30 mouse cellular contexts compared by ENCODE assay signal in the genomic region with DNA sequence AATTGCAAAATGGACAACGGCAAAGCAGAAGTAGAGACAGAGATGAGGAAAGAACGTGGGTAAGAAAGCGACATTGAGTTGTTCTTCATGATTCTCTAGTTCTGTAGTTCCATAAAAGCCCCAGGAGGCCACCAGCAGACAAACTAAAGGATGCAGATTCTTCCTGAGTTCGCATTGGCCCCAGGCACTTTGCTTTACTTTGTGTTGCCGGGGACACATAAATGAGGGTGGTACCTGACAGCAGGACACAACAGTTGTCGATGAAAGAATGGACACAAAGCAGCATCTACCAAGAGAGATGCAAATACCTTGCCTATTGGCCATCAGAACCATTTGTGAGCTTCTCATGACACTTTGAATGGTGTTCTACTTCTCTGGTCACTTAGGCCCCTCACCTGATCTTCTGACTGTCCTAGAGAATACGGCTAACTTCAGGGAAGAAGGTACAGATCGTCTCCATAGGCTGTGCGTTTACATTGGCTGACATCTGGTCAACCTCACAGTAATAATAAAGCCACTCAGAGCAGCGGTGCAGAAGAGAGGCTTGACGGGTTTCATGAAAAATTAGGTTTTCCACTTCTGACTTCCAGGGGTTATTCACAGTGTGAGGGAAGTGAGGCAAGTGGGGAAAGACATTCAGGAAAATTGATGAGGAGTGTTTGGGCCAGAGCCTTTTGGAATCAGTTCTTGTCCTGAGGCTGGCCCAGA. TPM values are rescaled to one million over a fixed set of nuclear protein-coding genes. Genes with fewer than 3 reads are reported as not detected.
DNase-seq lines count a peak whose midpoint lies in the region; ATAC-seq and TF ChIP-seq lines count a peak whose summit lies in the region.
"Had no signal": no experiment of that assay in that cellular context is flagged by ENCODE, and none has a peak within 500 bp of the region (broad histone marks: within the 10 kb centered on the region; RNA-seq: fewer than 3 reads in every experiment).

No protein-coding gene starts in this region.

- H3K9me3 ChIP-seq in intestine, embryonic 14.5 days (ENCODE audit: control insufficient read depth, low read length) = no peaks in the 10 kb centered on the region
- H3K9me3 ChIP-seq in intestine, postnatal 0 days (ENCODE audit: control insufficient read depth) = no peaks in the 10 kb centered on the region
- no peaks in the 10 kb centered on the region for H3K9me3 ChIP-seq in limb, embryonic 14.5 days (ENCODE audit: control insufficient read depth, low read length)
- no peaks in the 10 kb centered on the region for H3K9me3 ChIP-seq in limb, embryonic 10.5 days (replicated peaks)
- H3K9me3 ChIP-seq in midbrain, embryonic 11.5 days (ENCODE audit: control insufficient read depth, low read length) = no peaks in the 10 kb centered on the region
- no peaks in the 10 kb centered on the region for H3K9me3 ChIP-seq in midbrain, postnatal 0 days (ENCODE audit: low read length)
- H3K9me3 ChIP-seq in stomach, embryonic 16.5 days (replicated peaks; ENCODE audit: control insufficient read depth, low read length) = no peaks in the 10 kb centered on the region
- H3K9me3 ChIP-seq: embryonic facial prominence, embryonic 13.5 days; forebrain, embryonic 12.5 days; hindbrain, embryonic 12.5 days; liver, embryonic 15.5 days; midbrain, embryonic 13.5 days had no signal

- no peak overlapping the region for H3K4me3 ChIP-seq in intestine, embryonic 14.5 days (ENCODE audit: low read depth, low read length)
- H3K4me3 ChIP-seq in intestine, postnatal 0 days (ENCODE audit: low read depth, low read length) = no peak overlapping the region
- H3K4me3 ChIP-seq in limb, embryonic 14.5 days (replicated peaks; ENCODE audit: low read length) = no peak overlapping the region
- H3K4me3 ChIP-seq in limb, embryonic 10.5 days = no peak overlapping the region
- no peak overlapping the region for H3K4me3 ChIP-seq in midbrain, embryonic 11.5 days (ENCODE audit: low read depth, low read length)
- no peak overlapping the region for H3K4me3 ChIP-seq in midbrain, postnatal 0 days (ENCODE audit: low read depth, low read length)
- no peak overlapping the region for H3K4me3 ChIP-seq in stomach, embryonic 16.5 days (replicated peaks; ENCODE audit: low read length)
- H3K4me3 ChIP-seq: embryonic facial prominence, embryonic 13.5 days; erythroblast, embryonic 14.5 days; forebrain, embryonic 12.5 days; hindbrain, embryonic 12.5 days; liver, embryonic 15.5 days; megakaryocyte, embryonic 14.5 days; midbrain, embryonic 13.5 days had no signal

- no peak for TF ChIP-seq POLR2A in limb, embryonic 14.5 days (IDR thresholded peaks at IDR 0.05; ENCODE audit: borderline replicate concordance, extremely low read depth, insufficient read depth, insufficient read length)

- no peak overlapping the region for H3K4me2 ChIP-seq in intestine, embryonic 14.5 days (ENCODE audit: low read length)
- no peak overlapping the region for H3K4me2 ChIP-seq in intestine, postnatal 0 days (replicated peaks; ENCODE audit: low read depth)
- H3K4me2 ChIP-seq in limb, embryonic 14.5 days (replicated peaks; ENCODE audit: low read depth, low read length, severe bottlenecking) = no peak overlapping the region
- no peak overlapping the region for H3K4me2 ChIP-seq in midbrain, embryonic 11.5 days
- H3K4me2 ChIP-seq in midbrain, postnatal 0 days (ENCODE audit: low read depth, low read length, poor library complexity, severe bottlenecking) = no peak overlapping the region
- H3K4me2 ChIP-seq in stomach, embryonic 16.5 days (ENCODE audit: low read depth, low read length) = no peak overlapping the region
- H3K4me2 ChIP-seq: embryonic facial prominence, embryonic 13.5 days; forebrain, embryonic 12.5 days; heart, embryonic 11.5 days; hindbrain, embryonic 12.5 days; liver, embryonic 15.5 days; midbrain, embryonic 13.5 days had no signal

- peaks cover 8% of the 10 kb centered on the region; the same call in 1 of the 2 replicates for H3K4me1 ChIP-seq in intestine, embryonic 14.5 days (replicated peaks; ENCODE audit: control insufficient read depth, insufficient read depth, low read length)
- no peaks in the 10 kb centered on the region for H3K4me1 ChIP-seq in intestine, postnatal 0 days (replicated peaks; ENCODE audit: control insufficient read depth, insufficient read depth, low read length)
- peaks cover 6% of the 10 kb centered on the region for H3K4me1 ChIP-seq in limb, embryonic 14.5 days (ENCODE audit: control insufficient read depth, insufficient read depth, low read length)
- peaks cover 6% of the 10 kb centered on the region; the same call in 1 of the 2 replicates for H3K4me1 ChIP-seq in limb, embryonic 10.5 days
- H3K4me1 ChIP-seq in midbrain, embryonic 11.5 days (ENCODE audit: control insufficient read depth, insufficient read depth, low read length) = no peaks in the 10 kb centered on the region
- no peaks in the 10 kb centered on the region for H3K4me1 ChIP-seq in midbrain, postnatal 0 days (ENCODE audit: insufficient read depth, low read length)
- H3K4me1 ChIP-seq in stomach, embryonic 16.5 days (ENCODE audit: control insufficient read depth, insufficient read depth, low read length) = peaks cover 11% of the 10 kb centered on the region
- H3K4me1 ChIP-seq: embryonic facial prominence, embryonic 13.5 days; forebrain, embryonic 12.5 days; hindbrain, embryonic 12.5 days; liver, embryonic 15.5 days; megakaryocyte, embryonic 14.5 days; midbrain, embryonic 13.5 days had no signal

- WGBS in intestine, embryonic 14.5 days = 60% methylated on average over 11 of the region's 11 CpGs
- WGBS in intestine, postnatal 0 days = 80% methylated on average over 11 of the region's 11 CpGs
- WGBS in limb, embryonic 14.5 days = 72% methylated on average over 11 of the region's 11 CpGs
- 82% methylated on average over 11 of the region's 11 CpGs for WGBS in limb, embryonic 10.5 days
- 93% methylated on average over 11 of the region's 11 CpGs for WGBS in midbrain, embryonic 11.5 days
- 91% methylated on average over 11 of the region's 11 CpGs for WGBS in midbrain, postnatal 0 days
- 65% methylated on average over 11 of the region's 11 CpGs for WGBS in stomach, embryonic 16.5 days

- DNase-seq in intestine, embryonic 14.5 days (ENCODE audit: low spot score) = no peak
- no peak for DNase-seq in limb, embryonic 14.5 days (ENCODE audit: low spot score)
- DNase-seq in limb, embryonic 10.5 days (ENCODE audit: low spot score) = no peak
- peak; percentile 81 for DNase-seq in midbrain, embryonic 11.5 days (ENCODE audit: low spot score, missing footprints)
- DNase-seq in midbrain, postnatal 0 days (ENCODE audit: low spot score) = no peak
- no peak for DNase-seq in gastrocnemius, adult 8-10 months (ENCODE audit: low spot score in 2 of 2)
- DNase-seq: adrenal gland, postnatal 10 days; cerebellum, adult 11 months; cerebellum, adult 9-11 months; embryo, embryonic 11 days; forebrain, postnatal 0 days; kidney, adult 18-20 months; layer of hippocampus, postnatal 36 days; left cerebral cortex, postnatal 4 days; thymus, adult 18-20 months; thymus, postnatal 25 days had no signal

- no peaks in the 10 kb centered on the region for H3K36me3 ChIP-seq in intestine, embryonic 14.5 days (ENCODE audit: control insufficient read depth, insufficient read depth, low read length)
- no peaks in the 10 kb centered on the region for H3K36me3 ChIP-seq in intestine, postnatal 0 days (ENCODE audit: control insufficient read depth, insufficient read depth)
- H3K36me3 ChIP-seq in limb, embryonic 14.5 days (ENCODE audit: control insufficient read depth, insufficient read depth, low read length) = no peaks in the 10 kb centered on the region
- H3K36me3 ChIP-seq in limb, embryonic 10.5 days = no peaks in the 10 kb centered on the region
- no peaks in the 10 kb centered on the region for H3K36me3 ChIP-seq in midbrain, embryonic 11.5 days (ENCODE audit: control insufficient read depth, insufficient read depth, low read length)
- H3K36me3 ChIP-seq in midbrain, postnatal 0 days (ENCODE audit: insufficient read depth, low read length) = no peaks in the 10 kb centered on the region
- H3K36me3 ChIP-seq in stomach, embryonic 16.5 days (ENCODE audit: control insufficient read depth, insufficient read depth, low read length) = no peaks in the 10 kb centered on the region
- H3K36me3 ChIP-seq: embryonic facial prominence, embryonic 13.5 days; forebrain, embryonic 12.5 days; hindbrain, embryonic 12.5 days; liver, embryonic 15.5 days; midbrain, embryonic 13.5 days had no signal

- peak; percentile 60 for ATAC-seq in intestine, embryonic 14.5 days (replicated peaks; ENCODE audit: low FRiP score, low TSS enrichment, low read depth)
- no peak for ATAC-seq in intestine, postnatal 0 days
- peak; percentile 30; the same call in 1 of the 2 replicates for ATAC-seq in limb, embryonic 14.5 days (ENCODE audit: low FRiP score, low read depth)
- no peak for ATAC-seq in midbrain, embryonic 11.5 days (ENCODE audit: low FRiP score)
- no peak for ATAC-seq in midbrain, postnatal 0 days (ENCODE audit: low FRiP score)
- ATAC-seq in stomach, embryonic 16.5 days (ENCODE audit: insufficient read depth, low FRiP score) = peak; percentile 85
- ATAC-seq: forebrain, postnatal 0 days; hindbrain, postnatal 0 days; midbrain, embryonic 13.5 days; Patski had no signal

- peak overlapping the region; percentile 51; the same call in 1 of the 2 replicates for H3K27ac ChIP-seq in intestine, embryonic 14.5 days (ENCODE audit: low read depth)
- no peak overlapping the region for H3K27ac ChIP-seq in intestine, postnatal 0 days (ENCODE audit: low read depth, low read length)
- peak overlapping the region; percentile 7; the same call in 1 of the 2 replicates for H3K27ac ChIP-seq in limb, embryonic 14.5 days (replicated peaks; ENCODE audit: low read depth, low read length)
- H3K27ac ChIP-seq in limb, embryonic 10.5 days = no peak overlapping the region
- H3K27ac ChIP-seq in midbrain, embryonic 11.5 days (ENCODE audit: low read depth, low read length) = no peak overlapping the region
- H3K27ac ChIP-seq in midbrain, postnatal 0 days (ENCODE audit: low read depth, low read length) = no peak overlapping the region
- H3K27ac ChIP-seq in stomach, embryonic 16.5 days (ENCODE audit: low read length) = peak overlapping the region; percentile 86
- H3K27ac ChIP-seq: embryonic facial prominence, embryonic 13.5 days; forebrain, embryonic 12.5 days; hindbrain, embryonic 12.5 days; hindbrain, postnatal 0 days; liver, embryonic 15.5 days; midbrain, embryonic 13.5 days had no signal

- no peak overlapping the region for H3K9ac ChIP-seq in intestine, embryonic 14.5 days (ENCODE audit: low read length)
- no peak overlapping the region for H3K9ac ChIP-seq in intestine, postnatal 0 days (ENCODE audit: low read depth, low read length)
- H3K9ac ChIP-seq in limb, embryonic 14.5 days (ENCODE audit: low read depth, low read length, severe bottlenecking) = no peak overlapping the region
- H3K9ac ChIP-seq in midbrain, embryonic 11.5 days (ENCODE audit: low read length) = no peak overlapping the region
- no peak overlapping the region for H3K9ac ChIP-seq in midbrain, postnatal 0 days (replicated peaks; ENCODE audit: low read length, poor library complexity, severe bottlenecking)
- H3K9ac ChIP-seq in stomach, embryonic 16.5 days (ENCODE audit: low read length) = no peak overlapping the region
- H3K9ac ChIP-seq: embryonic facial prominence, embryonic 13.5 days; forebrain, embryonic 12.5 days; forebrain, postnatal 0 days; hindbrain, embryonic 12.5 days; liver, embryonic 15.5 days; midbrain, embryonic 13.5 days had no signal

- no peaks in the 10 kb centered on the region for H3K27me3 ChIP-seq in intestine, embryonic 14.5 days (replicated peaks; ENCODE audit: control insufficient read depth, insufficient read depth, low read length)
- no peaks in the 10 kb centered on the region for H3K27me3 ChIP-seq in intestine, postnatal 0 days (replicated peaks; ENCODE audit: control insufficient read depth, insufficient read depth, low read length)
- H3K27me3 ChIP-seq in limb, embryonic 14.5 days (ENCODE audit: control insufficient read depth, insufficient read depth, low read length) = no peaks in the 10 kb centered on the region
- no peaks in the 10 kb centered on the region for H3K27me3 ChIP-seq in limb, embryonic 10.5 days (ENCODE audit: low read depth, poor library complexity, severe bottlenecking)
- no peaks in the 10 kb centered on the region for H3K27me3 ChIP-seq in midbrain, embryonic 11.5 days (ENCODE audit: control insufficient read depth, insufficient read depth, low read length)
- no peaks in the 10 kb centered on the region for H3K27me3 ChIP-seq in midbrain, postnatal 0 days (ENCODE audit: insufficient read depth, low read length)
- H3K27me3 ChIP-seq in stomach, embryonic 16.5 days (ENCODE audit: control insufficient read depth, insufficient read depth, low read length) = no peaks in the 10 kb centered on the region
- H3K27me3 ChIP-seq: embryonic facial prominence, embryonic 13.5 days; forebrain, embryonic 12.5 days; hindbrain, embryonic 12.5 days; liver, embryonic 15.5 days; megakaryocyte, embryonic 14.5 days; midbrain, embryonic 13.5 days had no signal

- no peak for TF ChIP-seq CTCF in intestine, postnatal 0 days (IDR thresholded peaks at IDR 0.05; ENCODE audit: low read depth)
- TF ChIP-seq CTCF in midbrain, postnatal 0 days (IDR thresholded peaks at IDR 0.05) = no peak

RNA-seq across cellular contexts. Expression of a gene that starts 10.6 kb away (rescaled TPM):
- 46.2 and 53.1 TPM in 2 replicates for polyA plus RNA-seq in intestine, embryonic 14.5 days (2014; fragmentation: Nextera tagmentation; extraction: Ambion mirVana)
- 14.3 and 14.6 TPM in 2 replicates for polyA plus RNA-seq in intestine, postnatal 0 days (2015; fragmentation: Nextera tagmentation; extraction: Ambion mirVana)
- polyA plus RNA-seq in limb, embryonic 14.5 days (2012; rRNA removed) = 332 and 333 TPM in 2 replicates
- 114 and 118 TPM in 2 replicates for polyA plus RNA-seq in limb, embryonic 14.5 days (2014; fragmentation: Nextera tagmentation; extraction: Ambion mirVana)
- 44.4 and 55.4 TPM in 2 replicates for polyA plus RNA-seq in limb, embryonic 10.5 days (2016; fragmentation: Nextera tagmentation; extraction: Ambion mirVana)
- 23.2 and 24.6 TPM in 2 replicates for polyA plus RNA-seq in midbrain, embryonic 11.5 days (2014; fragmentation: Nextera tagmentation; extraction: Ambion mirVana)
- 109 and 127 TPM in 2 replicates for total RNA-seq in midbrain, postnatal 0 days (2014; rRNA removed)
- polyA plus RNA-seq in midbrain, postnatal 0 days (2015; fragmentation: Nextera tagmentation; extraction: Ambion mirVana) = 42.8 and 47.4 TPM in 2 replicates
- polyA plus RNA-seq in stomach, embryonic 16.5 days (2015; fragmentation: Nextera tagmentation; extraction: Ambion mirVana) = 122 and 123 TPM in 2 replicates
- 100 to 1,000 TPM; 100 to 289 (median 178) TPM for total RNA-seq in gastrocnemius, adult 8-10 months (2022)
- total RNA-seq: granulocyte monocyte progenitor cell, adult 5-6 weeks; MEL had no signal
- polyA plus RNA-seq: erythroblast, embryonic 14.5 days had no signal

Comparison
In these comparisons a context has a peak if more than half of its experiments do, and no peak if none do; other contexts are left out.
1. ATAC-seq: peak in intestine, embryonic 14.5 days (single experiment), limb, embryonic 14.5 days (single experiment) and stomach, embryonic 16.5 days (single experiment); none in intestine, postnatal 0 days (single experiment), midbrain, embryonic 11.5 days (single experiment) and midbrain, postnatal 0 days (single experiment).
2. H3K27ac ChIP-seq: peak in intestine, embryonic 14.5 days (single experiment), limb, embryonic 14.5 days (single experiment) and stomach, embryonic 16.5 days (single experiment); none in intestine, postnatal 0 days (single experiment), limb, embryonic 10.5 days (single experiment), midbrain, embryonic 11.5 days (single experiment) and midbrain, postnatal 0 days (single experiment).